Mouse (Mus musculus): ENCODE data around the gene Myo6.

DNA sequence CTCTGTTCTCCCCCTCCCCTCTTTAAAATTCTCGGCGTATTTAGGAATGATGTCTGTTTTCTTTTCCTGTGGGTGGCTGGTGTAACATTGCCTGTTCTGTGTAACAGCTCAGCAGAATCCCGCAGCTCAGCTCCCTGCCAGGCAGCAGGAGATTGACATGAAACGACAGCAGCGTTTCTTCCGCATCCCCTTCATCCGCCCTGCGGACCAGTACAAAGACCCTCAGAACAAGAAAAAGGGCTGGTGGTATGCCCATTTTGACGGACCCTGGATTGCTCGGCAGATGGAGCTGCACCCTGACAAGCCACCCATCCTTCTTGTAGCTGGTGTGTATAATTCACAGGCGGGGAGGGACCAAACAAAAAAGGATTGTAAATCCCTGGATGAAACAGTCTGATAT lies 142.0 kb downstream of the Myo6 start:
- TF ChIP-seq CTCF (IDR thresholded peaks at IDR 0.05; ENCODE audit: borderline replicate concordance, insufficient read depth, low read length) (no peak), POLR2A (IDR thresholded peaks at IDR 0.05; ENCODE audit: low read depth, low read length) (no peak)

Data from embryonic fibroblast, embryonic 13.5 days (primary cell).